Mouse (Mus musculus): ENCODE measurements around the gene Scgb1b17.
"Not testable (repeated sequence)": the region's sequence is repeated elsewhere in the genome, so short reads cannot be mapped to it uniquely, and the experiment has no call there.

Scgb1b17 gene

GRCm38 (mm10) chr7:33063149-33063548, at the start of gene Scgb1b17:
Gene Scgb1b17 (plus strand): TSS chr7:33063449.
- DNase-seq = not testable (repeated sequence)

- DNase-seq = not testable (repeated sequence)
Measured at GRCm38 (mm10) chr7:33056461-33056860, 6.8 kb upstream of the Scgb1b17 start, which contains the start of gene Scgb2b17. Gene Scgb2b17 (minus strand): TSS chr7:33056561.
